Mouse (Mus musculus): Measurements from ENCODE around the gene Spock2.

DNA sequence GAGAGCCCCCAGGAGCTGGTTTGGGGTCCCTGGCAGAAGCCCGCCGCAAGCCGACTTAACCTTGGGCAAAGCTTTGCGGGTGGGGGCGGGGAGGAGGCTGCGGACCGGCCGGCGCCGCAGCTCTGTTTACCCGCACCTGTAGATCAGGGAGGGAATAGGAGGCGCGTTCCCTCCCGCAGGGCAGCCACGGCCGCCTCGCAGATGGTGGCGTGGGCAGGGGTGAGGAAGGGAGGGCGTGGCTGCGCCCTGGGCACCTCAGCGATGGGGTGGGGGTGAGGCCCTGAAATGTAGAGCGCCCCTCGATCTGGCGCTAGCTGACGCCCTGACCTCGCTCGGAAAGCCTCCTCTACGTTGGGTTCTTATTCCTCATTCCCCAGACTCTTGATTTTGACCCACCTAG lies 1.4 kb downstream of the Spock2 start:
- TF ChIP-seq EP300 (IDR thresholded peaks at IDR 0.05; ENCODE audit: insufficient read depth, low read depth, low read length), result no peak
- TF ChIP-seq POLR2A (IDR thresholded peaks at IDR 0.05; ENCODE audit: insufficient read depth, low read length), result no peak
- TF ChIP-seq CTCF (IDR thresholded peaks at IDR 0.05; ENCODE audit: low read depth, low read length), result no peak
